Mouse (Mus musculus): ENCODE data around the gene Lonp1. TPM values are rescaled to one million over a fixed set of nuclear protein-coding genes. Genes with fewer than 3 reads are reported as not detected.
A peak's percentile ranks its signal among the peaks of the same experiment; 100 is the strongest.

The Lonp1 gene
- total RNA-seq, 2 experiments from 2014 or later: 64.9 TPM

DNA sequence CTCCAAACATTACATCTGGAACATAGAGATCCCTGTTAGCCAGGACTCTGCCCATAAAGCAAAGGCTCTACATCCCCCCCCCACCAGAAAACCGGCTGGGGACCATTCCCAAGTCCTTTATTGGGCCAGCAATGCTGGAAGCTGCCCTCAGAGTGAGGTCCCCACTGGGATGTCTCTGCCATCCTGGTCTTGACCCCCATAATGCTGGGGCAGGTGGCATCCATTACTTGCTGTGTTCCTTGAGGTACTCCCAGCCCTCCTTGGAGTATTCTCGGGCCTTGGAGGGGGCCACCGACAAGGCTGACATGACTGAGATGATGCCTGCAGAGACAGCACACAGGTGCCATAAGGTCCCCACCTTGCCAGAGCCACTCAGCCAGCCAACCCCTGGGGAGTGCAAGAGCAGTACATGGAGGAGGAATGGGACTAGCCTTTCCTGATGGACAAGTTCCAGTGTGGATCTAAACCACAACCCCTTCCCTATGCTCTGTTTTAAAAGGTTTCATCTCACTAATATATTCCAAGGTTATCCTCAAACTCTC lies 19.1 kb downstream of the Lonp1 start:
- intact Hi-C loops (cut with DNase I): no loop called here
- no peak for DNase-seq (ENCODE audit: extremely low spot score in 1 of 2, low spot score in 2 of 2)

GRCm38 (mm10) chr17:56605431-56605830 lies 21.3 kb downstream of the Lonp1 start:
- DNase-seq (ENCODE audit: extremely low spot score in 1 of 2, low spot score in 2 of 2): no peak
- intact Hi-C loops (cut with DNase I): no loop called here

GRCm38 (mm10) chr17:56604422-56604821 lies 22.3 kb downstream of the Lonp1 start:
- DNase-seq (ENCODE audit: extremely low spot score in 1 of 2, low spot score in 2 of 2): no peak
- intact Hi-C loops (cut with DNase I): no loop called here

DNA sequence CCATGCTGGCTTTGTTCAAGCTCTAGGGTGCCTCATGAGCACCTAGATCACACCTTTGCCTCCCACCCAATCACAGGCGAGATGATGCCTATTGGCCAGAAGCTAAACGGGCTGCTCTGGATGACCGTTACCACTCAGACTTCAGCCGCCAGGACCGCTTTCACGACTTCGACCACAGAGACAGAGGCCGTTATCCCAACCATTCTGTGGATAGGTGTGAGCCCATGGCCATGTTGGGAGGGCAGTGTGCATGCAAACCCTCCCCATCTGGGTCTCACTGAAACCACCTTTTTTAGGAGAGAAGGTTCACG lies 22.7 kb downstream of the Lonp1 start:
- intact Hi-C loops (cut with DNase I): no loop called here
- no peak for DNase-seq (ENCODE audit: extremely low spot score in 1 of 2, low spot score in 2 of 2)

DNA sequence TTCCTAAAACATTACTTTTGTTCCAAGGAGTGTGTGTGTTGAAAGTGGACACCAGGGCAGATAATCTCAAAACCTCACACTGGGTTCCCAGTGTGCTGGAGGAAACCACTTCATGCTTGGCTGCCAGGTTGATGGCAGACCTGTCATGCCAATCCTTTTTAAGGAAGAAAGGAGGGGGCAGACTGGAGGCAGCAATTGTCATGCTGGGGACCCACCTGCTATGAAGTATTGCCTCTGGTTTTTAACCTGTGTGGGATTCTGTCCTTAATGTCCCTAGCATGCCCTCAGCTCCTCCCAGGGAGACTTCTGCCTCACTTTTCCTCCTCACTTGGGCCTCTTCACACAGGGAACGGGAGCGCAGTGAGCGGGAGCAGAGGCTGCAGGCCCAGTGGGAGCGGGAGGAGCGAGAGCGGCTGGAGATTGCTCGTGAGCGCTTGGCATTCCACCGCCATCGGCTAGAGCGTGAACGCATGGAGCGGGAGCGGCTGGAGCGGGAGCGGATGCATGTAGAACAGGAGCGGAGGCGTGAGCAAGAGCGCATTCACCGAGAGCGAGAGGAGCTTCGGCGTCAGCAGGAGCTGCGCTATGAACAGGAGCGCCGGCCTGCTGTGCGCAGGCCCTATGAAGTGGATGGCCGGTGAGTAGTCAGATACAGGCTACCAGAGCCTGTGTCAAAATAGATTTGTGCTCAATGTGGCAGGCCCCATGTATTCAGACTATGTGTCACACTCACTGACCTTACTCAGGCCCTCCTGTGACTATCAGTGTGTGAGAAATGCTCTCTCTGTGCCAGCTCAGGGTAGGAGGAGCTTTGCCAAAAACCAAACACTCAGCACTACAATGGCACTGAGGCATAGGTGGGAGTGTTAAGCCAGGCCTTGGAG lies 23.3 kb downstream of the Lonp1 start:
- intact Hi-C loops (cut with DNase I): no loop called here
- DNase-seq (ENCODE audit: extremely low spot score in 1 of 2, low spot score in 2 of 2): no peak

GRCm38 (mm10) chr17:56593527-56594271 lies 33.0 kb downstream of the Lonp1 start:
- peak in 1 of 2 experiments; percentile 59 for DNase-seq (ENCODE audit: extremely low spot score in 1 of 2, low spot score in 2 of 2)
- intact Hi-C loops (cut with DNase I): no loop called here

- DNase-seq (ENCODE audit: extremely low spot score in 1 of 2, low spot score in 2 of 2): no peak
- intact Hi-C loops (cut with DNase I): no loop called here
Observed at GRCm38 (mm10) chr17:56592553-56592952, 34.1 kb downstream of the Lonp1 start.

DNA sequence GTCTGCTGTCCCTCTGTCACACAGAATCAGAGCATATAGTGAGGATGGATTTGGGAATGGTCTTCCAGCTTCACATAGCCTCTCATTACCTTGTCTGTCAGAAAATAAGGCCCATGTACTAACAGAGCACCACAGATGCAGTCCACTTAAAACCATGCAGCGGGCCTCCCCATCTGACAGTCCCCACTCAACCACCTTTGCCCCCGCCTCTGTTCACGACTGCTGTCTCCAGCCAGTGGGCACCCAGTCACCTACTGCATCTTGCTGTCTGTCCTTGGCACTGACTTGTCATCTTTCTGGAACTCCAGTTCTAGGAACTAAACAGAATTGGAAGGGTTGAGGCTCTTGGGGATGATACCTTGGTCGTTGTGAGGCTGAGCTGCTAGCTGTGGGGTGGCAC lies 37.8 kb downstream of the Lonp1 start:
- intact Hi-C loops (cut with DNase I): no loop called here
- no peak for DNase-seq (ENCODE audit: extremely low spot score in 1 of 2, low spot score in 2 of 2)

DNA sequence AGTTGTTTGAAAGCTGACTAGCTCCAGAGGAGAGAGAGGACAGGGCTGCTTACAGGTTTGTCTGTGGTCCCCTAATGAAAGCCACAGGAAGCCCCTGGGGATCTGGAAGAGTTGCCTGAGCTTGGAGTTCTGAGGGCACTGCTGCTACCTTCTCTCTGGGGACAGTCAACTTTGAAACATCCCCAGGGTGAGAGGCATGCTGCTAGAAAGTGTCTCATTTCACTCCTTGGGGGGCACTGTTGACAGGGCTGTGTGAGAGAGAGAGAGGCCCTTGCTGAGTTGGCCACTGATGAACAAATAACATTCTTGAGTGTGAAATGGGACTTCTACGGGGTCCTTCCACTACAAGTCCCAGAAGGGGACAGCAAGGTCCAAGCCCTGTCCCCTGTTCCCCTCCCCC lies 38.9 kb downstream of the Lonp1 start:
- DNase-seq (ENCODE audit: extremely low spot score in 1 of 2, low spot score in 2 of 2): no peak
- intact Hi-C loops (cut with DNase I): no loop called here

DNA sequence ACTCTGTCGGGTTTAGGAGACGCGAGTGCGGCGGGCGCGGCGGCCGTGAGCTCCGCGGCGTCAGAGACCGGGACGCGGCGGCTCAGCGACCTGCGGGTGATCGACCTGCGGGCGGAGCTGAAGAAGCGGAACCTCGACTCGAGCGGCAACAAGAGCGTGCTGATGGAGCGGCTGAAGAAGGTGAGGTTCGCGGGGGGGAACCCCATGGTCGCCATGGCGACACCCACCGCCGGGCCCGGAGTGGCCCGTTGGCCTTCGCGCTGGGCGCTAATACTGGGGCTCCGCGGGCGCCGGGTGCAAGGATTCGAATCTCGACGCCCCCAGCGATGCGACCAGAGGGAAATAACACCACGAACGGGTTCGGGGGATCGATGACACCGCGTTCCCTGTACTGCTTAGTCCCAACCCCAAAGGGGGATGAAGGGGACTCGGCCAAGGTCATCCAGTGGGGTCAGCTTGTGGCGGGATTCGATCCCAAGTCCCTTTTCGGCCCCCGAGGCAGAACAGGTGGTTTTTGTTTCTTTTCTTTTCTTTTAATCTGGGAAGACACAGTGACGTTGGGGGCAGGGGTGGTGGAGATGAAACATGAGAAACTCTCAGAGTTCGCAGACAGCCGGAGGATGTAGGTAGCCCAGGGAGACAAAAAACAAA lies 41.4 kb downstream of the Lonp1 start:
- DNase-seq (ENCODE audit: extremely low spot score in 1 of 2, low spot score in 2 of 2): peak; percentile 22 to 73
- intact Hi-C loops (cut with DNase I): no loop called here

DNA sequence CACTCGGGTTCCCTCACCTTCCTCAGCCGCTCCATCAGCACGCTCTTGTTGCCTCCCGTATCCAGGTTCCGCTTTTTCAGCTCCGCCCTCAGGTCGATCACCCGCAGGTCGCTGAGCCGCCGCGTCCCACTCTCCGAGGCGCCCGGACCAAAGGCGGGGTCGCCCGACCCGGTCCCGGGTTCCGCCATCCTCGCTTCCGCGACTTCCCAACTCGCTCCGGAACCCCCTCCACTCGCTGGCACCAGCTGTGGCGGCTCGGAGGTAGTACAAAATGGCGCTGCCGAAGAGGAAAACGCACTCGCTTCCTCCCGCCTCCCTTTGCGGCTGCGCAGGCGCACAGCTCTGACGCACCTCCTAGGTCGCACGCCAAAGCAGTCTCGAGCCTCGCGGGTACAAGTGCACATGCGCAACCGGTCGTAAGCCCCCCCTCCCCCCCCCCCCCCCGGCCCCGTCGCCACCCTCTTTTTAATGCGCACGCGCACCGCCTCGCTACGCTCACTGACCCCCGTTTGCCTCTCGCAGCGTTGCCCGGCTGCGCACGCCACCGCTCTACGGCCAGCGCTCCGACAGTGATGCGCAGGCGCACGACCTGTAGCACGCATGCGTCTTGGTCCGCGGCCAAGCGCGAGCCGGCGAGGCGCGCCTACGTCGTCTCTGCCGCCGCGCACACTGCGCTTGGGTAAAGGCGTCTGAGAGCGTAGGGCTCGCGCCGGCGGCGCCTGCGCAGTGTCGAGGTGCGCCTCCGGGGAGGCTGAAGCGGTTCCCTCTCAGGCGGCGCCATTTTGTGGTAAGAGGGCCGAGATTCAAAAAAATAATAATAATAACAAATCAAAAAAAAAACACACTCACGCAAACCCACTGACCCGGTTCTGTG lies 42.2 kb downstream of the Lonp1 start, which contains the start of the genes Safb2 and Safb:
Gene Safb2 (minus strand): TSS at position 329 of the 874 bp plus-strand sequence.
Gene Safb (plus strand): TSS at position 569 of the 874 bp plus-strand sequence.
- peak; percentile 98 to 100 for DNase-seq (ENCODE audit: extremely low spot score in 1 of 2, low spot score in 2 of 2)
- intact Hi-C loops (cut with DNase I): no loop called here

GRCm38 (mm10) chr17:56583611-56584256 lies 43.0 kb downstream of the Lonp1 start:
- peak in 1 of 2 experiments; percentile 40 for DNase-seq (ENCODE audit: extremely low spot score in 1 of 2, low spot score in 2 of 2)
- intact Hi-C loops (cut with DNase I): no loop called here

GRCm38 (mm10) chr17:56583071-56583470 lies 43.6 kb downstream of the Lonp1 start:
- no peak for DNase-seq (ENCODE audit: extremely low spot score in 1 of 2, low spot score in 2 of 2)
- intact Hi-C loops (cut with DNase I): no loop called here

DNA sequence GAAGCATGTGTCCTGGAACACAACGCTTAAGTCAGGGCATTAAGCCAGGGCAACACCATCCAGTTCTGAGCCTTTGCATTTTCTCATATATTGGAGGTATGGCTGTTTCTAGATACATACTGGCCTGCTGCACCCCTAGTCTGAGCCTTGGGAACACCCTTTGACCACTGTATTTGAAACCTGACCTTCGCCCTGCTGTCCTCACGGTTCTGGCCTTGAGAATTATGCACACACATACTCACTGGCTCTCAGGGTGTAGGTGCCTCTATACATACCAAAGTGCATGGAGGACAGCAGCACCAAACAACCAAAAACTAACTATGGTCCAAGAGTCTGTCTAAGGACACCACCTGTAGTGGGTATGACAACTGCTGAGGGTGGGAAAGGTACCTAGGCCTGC lies 53.7 kb downstream of the Lonp1 start:
- DNase-seq (ENCODE audit: extremely low spot score in 1 of 2, low spot score in 2 of 2): no peak
- intact Hi-C loops (cut with DNase I): no loop called here

DNA sequence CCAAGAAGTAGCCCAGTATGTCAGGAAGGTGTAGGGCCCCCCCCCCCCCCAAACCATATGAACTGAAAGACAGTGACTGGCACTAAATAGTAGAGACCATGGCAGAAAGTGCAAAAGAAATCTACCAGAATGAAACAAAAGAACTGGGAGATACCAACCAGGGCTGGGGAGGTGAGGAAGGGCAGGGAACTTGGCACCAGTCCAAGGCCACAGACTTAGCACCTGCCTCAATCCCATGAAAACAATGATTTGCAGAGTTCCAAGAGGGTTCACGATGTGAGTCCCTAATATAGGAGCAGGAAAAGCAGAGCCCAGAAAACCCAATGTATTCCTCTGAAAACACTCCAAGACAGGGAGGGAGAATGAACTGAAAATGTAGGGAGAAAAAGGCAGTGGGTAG lies 54.5 kb downstream of the Lonp1 start:
- DNase-seq (ENCODE audit: extremely low spot score in 1 of 2, low spot score in 2 of 2): no peak
- intact Hi-C loops (cut with DNase I): no loop called here

- intact Hi-C loops (cut with DNase I): no loop called here
- DNase-seq (ENCODE audit: extremely low spot score in 1 of 2, low spot score in 2 of 2): no peak
Observed at GRCm38 (mm10) chr17:56570287-56570686, 56.4 kb downstream of the Lonp1 start.

DNA sequence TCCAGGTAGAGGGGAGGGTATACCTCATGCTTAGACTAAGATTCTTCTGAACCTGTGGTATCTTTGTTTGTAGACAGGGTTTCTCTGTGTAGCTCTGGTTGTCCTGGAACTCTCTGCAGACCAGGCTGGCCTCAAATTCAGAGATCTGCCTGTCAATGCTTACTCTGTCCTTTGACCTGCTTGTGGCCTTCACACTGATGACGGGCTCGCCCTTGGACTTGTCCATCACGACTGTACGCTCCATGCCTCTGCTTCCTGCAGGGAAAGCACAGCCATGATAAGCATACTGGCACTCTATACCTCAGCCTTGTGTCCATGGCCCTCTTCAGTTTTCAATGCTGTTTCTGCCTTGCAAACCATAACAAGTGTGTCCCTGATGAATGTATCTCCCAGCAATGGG lies 59.3 kb downstream of the Lonp1 start:
- DNase-seq (ENCODE audit: extremely low spot score in 1 of 2, low spot score in 2 of 2): no peak
- intact Hi-C loops (cut with DNase I): no loop called here

- DNase-seq (ENCODE audit: extremely low spot score in 1 of 2, low spot score in 2 of 2): no peak
- intact Hi-C loops (cut with DNase I): no loop called here
Observed at GRCm38 (mm10) chr17:56566918-56567317, 59.8 kb downstream of the Lonp1 start.
